Mouse (Mus musculus) MEL (cell line): ENCODE data around the gene Mok. TPM values are rescaled to one million over a fixed set of nuclear protein-coding genes. Genes with fewer than 3 reads are reported as not detected.

Source experiments
- DNase-seq: peaks from one replicate; pipeline ENCODE4 v3.0.0; 2011; ENCODE audit warnings: low read depth, low spot score
- H3K27ac ChIP-seq: 2 replicates; pipeline ENCODE4 v1.5.1; 2012; ENCODE audit warnings: low read depth, mild to moderate bottlenecking, control low read depth, low read length, moderate library complexity; ENCODE audit not compliant: control insufficient read depth
- H3K27me3 ChIP-seq, 2 experiments: fragments of 150-350 bp in 1 of 2; sonication (generic) in 1 of 2; 2 replicates each; pipeline ENCODE4 v1.6.1; 2012; ENCODE audit warnings: low read length in 2 of 2, mild to moderate bottlenecking in 2 of 2, improper control_type of control experiment in 1 of 2, moderate library complexity in 1 of 2; ENCODE audit not compliant: insufficient read depth in 2 of 2, control insufficient read depth in 1 of 2
- H3K36me3 ChIP-seq, 2 experiments: 2 replicates each; pipeline ENCODE4 v1.6.1; 2012 to 2014; ENCODE audit warnings: low read length in 2 of 2, improper control_type of control experiment in 1 of 2, inconsistent platforms in 1 of 2, mild to moderate bottlenecking in 1 of 2; ENCODE audit not compliant: insufficient read depth in 2 of 2, control insufficient read depth in 1 of 2
- H3K4me1 ChIP-seq, 2 experiments: fragments of 150-350 bp in 1 of 2; sonication (generic) in 1 of 2; 2 replicates each; pipeline ENCODE4 v1.6.1; 2012; ENCODE audit warnings: low read length in 2 of 2, improper control_type of control experiment in 1 of 2, mild to moderate bottlenecking in 1 of 2; ENCODE audit not compliant: insufficient read depth in 2 of 2, control insufficient read depth in 1 of 2
- H3K4me3 ChIP-seq, 2 experiments: fragments of 150-350 bp in 1 of 2; sonication (generic) in 1 of 2; 2 replicates each; pipeline ENCODE4 v1.5.1; 2012; ENCODE audit warnings: low read depth in 2 of 2, low read length in 2 of 2, mild to moderate bottlenecking in 2 of 2, moderate library complexity in 2 of 2, control low read depth in 1 of 2, improper control_type of control experiment in 1 of 2; ENCODE audit not compliant: control insufficient read depth in 1 of 2, insufficient read depth in 1 of 2
- H3K79me2 ChIP-seq: 2 replicates; pipeline ENCODE4 v1.6.1; 2012; ENCODE audit warnings: mild to moderate bottlenecking, low read length, moderate library complexity; ENCODE audit not compliant: control insufficient read depth, poor library complexity, insufficient read depth
- H3K9ac ChIP-seq: 2 replicates; pipeline ENCODE4 v1.6.1; 2012; ENCODE audit warnings: low read depth, mild to moderate bottlenecking, control low read depth, low read length, moderate library complexity; ENCODE audit not compliant: control insufficient read depth, poor library complexity, severe bottlenecking
- H3K9me3 ChIP-seq: fragments of 150-350 bp; sonication (generic); replicated peaks from 2 replicates; pipeline ENCODE4 v1.6.1; 2012; ENCODE audit warnings: mild to moderate bottlenecking, low read length, improper control_type of control experiment, moderate library complexity; ENCODE audit not compliant: insufficient read depth
- BHLHE40 ChIP-seq: IDR thresholded peaks from 2 replicates; pipeline ENCODE4 v1.6.1; 2012; ENCODE audit warnings: low read depth, mild to moderate bottlenecking, inconsistent platforms, low read length, improper control_type of control experiment, borderline replicate concordance
- CHD1 ChIP-seq: IDR thresholded peaks from 2 replicates; pipeline ENCODE4 v1.6.1; 2012; ENCODE audit warnings: low read depth, mild to moderate bottlenecking, inconsistent platforms, low read length, improper control_type of control experiment
- CHD2 ChIP-seq: IDR thresholded peaks from 2 replicates; pipeline ENCODE4 v1.6.1; 2011; ENCODE audit warnings: low read length, improper control_type of control experiment
- CTCF ChIP-seq, 3 experiments: IDR thresholded peaks in 2 of 3; conservative IDR thresholded peaks in 1 of 3; 2 replicates each; pipeline ENCODE4 v1.5.1; 2011 to 2012; ENCODE audit warnings: low read length in 3 of 3, low read depth in 2 of 3, mild to moderate bottlenecking in 2 of 3, improper control_type of control experiment in 1 of 3, inconsistent platforms in 1 of 3, mixed read lengths in 1 of 3, moderate library complexity in 1 of 3; ENCODE audit not compliant: control insufficient read depth in 1 of 3, insufficient read depth in 1 of 3, poor library complexity in 1 of 3, severe bottlenecking in 1 of 3
- ELF1 ChIP-seq: IDR thresholded peaks from 2 replicates; pipeline ENCODE4 v1.6.1; 2014; ENCODE audit warnings: low read depth, mild to moderate bottlenecking, inconsistent platforms, low read length, improper control_type of control experiment, moderate library complexity
- GABPA ChIP-seq: IDR thresholded peaks from 2 replicates; pipeline ENCODE4 v1.6.1; 2012; ENCODE audit warnings: low read depth, mild to moderate bottlenecking, inconsistent platforms, low read length, improper control_type of control experiment, moderate library complexity
- GATA1 ChIP-seq: IDR thresholded peaks from 2 replicates; pipeline ENCODE4 v1.6.1; 2011; ENCODE audit warnings: low read depth, low read length, improper control_type of control experiment
- JUND ChIP-seq: IDR thresholded peaks from 2 replicates; pipeline ENCODE4 v1.6.1; 2011; ENCODE audit warnings: low read depth, mild to moderate bottlenecking, improper control_type of control experiment, low read length
- MAFK ChIP-seq: IDR thresholded peaks from 2 replicates; pipeline ENCODE4 v1.6.1; 2011; ENCODE audit warnings: low read depth, mild to moderate bottlenecking, low read length, improper control_type of control experiment, borderline replicate concordance
- MEF2A ChIP-seq: IDR thresholded peaks from 2 replicates; pipeline ENCODE4 v1.6.1; 2014; ENCODE audit warnings: low read depth, mild to moderate bottlenecking, inconsistent platforms, low read length, improper control_type of control experiment; ENCODE audit not compliant: poor library complexity, insufficient replicate concordance, severe bottlenecking; ENCODE audit errors: extremely low read depth
- MXI1 ChIP-seq: IDR thresholded peaks from 2 replicates; pipeline ENCODE4 v1.6.1; 2011; ENCODE audit warnings: mild to moderate bottlenecking, low read depth, low read length, improper control_type of control experiment
- NELFE ChIP-seq: IDR thresholded peaks from 2 replicates; pipeline ENCODE4 v1.6.1; 2011; ENCODE audit warnings: low read depth, low read length, improper control_type of control experiment
- POLR2A ChIP-seq, 2 experiments: IDR thresholded peaks; 2 replicates each; pipeline ENCODE4 v1.6.1; 2011 to 2012; ENCODE audit warnings: low read length in 2 of 2, mild to moderate bottlenecking in 2 of 2, control low read depth in 1 of 2, improper control_type of control experiment in 1 of 2, low read depth in 1 of 2, moderate library complexity in 1 of 2; ENCODE audit not compliant: control insufficient read depth in 1 of 2, insufficient read depth in 1 of 2, poor library complexity in 1 of 2
- POLR2AphosphoS2 ChIP-seq: IDR thresholded peaks from 2 replicates; pipeline ENCODE4 v1.6.1; 2011; ENCODE audit warnings: low read length, improper control_type of control experiment
- POLR2AphosphoS5 ChIP-seq: IDR thresholded peaks from 2 replicates; pipeline ENCODE4 v1.6.1; 2012; ENCODE audit warnings: low read depth, borderline replicate concordance, mild to moderate bottlenecking, inconsistent platforms, low read length, moderate library complexity, mixed read lengths
- RAD21 ChIP-seq: IDR thresholded peaks from 2 replicates; pipeline ENCODE4 v1.6.1; 2011; ENCODE audit warnings: mild to moderate bottlenecking, low read depth, low read length, improper control_type of control experiment
- RCOR1 ChIP-seq: IDR thresholded peaks from 2 replicates; pipeline ENCODE4 v1.6.1; 2012; ENCODE audit warnings: low read depth, mild to moderate bottlenecking, inconsistent platforms, low read length, improper control_type of control experiment
- SIN3A ChIP-seq: IDR thresholded peaks from 2 replicates; pipeline ENCODE4 v1.6.1; 2012; ENCODE audit warnings: low read length, improper control_type of control experiment, inconsistent platforms
- TBP ChIP-seq: IDR thresholded peaks from 2 replicates; pipeline ENCODE4 v1.8.0; 2011; ENCODE audit warnings: low read depth, low read length, improper control_type of control experiment
- UBTF ChIP-seq: IDR thresholded peaks from 2 replicates; pipeline ENCODE4 v1.6.1; 2012; ENCODE audit warnings: low read depth, mild to moderate bottlenecking, inconsistent platforms, low read length, improper control_type of control experiment, moderate library complexity, borderline replicate concordance; ENCODE audit not compliant: insufficient read depth
- USF1 ChIP-seq: IDR thresholded peaks from 2 replicates; pipeline ENCODE4 v1.6.1; 2014; ENCODE audit warnings: low read depth, mild to moderate bottlenecking, inconsistent platforms, low read length, improper control_type of control experiment, moderate library complexity
- polyA plus RNA-seq, 2 experiments: library from polyadenylated mRNA; stranded (reverse) in 1 of 2; unstranded in 1 of 2; fragments of >175 nt in 1 of 2; fragments of >200 nt in 1 of 2; gene quantifications; 2 replicates each; pipeline versions ENCODE4 v1.2.1 to v1.2.4; 2012; ENCODE audit warnings: low replicate concordance in 2 of 2, low read depth in 1 of 2; ENCODE audit not compliant: insufficient read length in 2 of 2, insufficient read depth in 1 of 2, missing spikeins in 1 of 2
- total RNA-seq: library from RNA; depleted of rRNA; stranded (reverse); fragments of 300-350 nt; gene quantifications from 2 replicates; pipeline ENCODE4 v1.2.3, GENCODE M21; 2012

The Mok gene
- total and polyA plus RNA-seq, 3 experiments: 0.39 to 1.6 TPM; not detected in 1

DNA sequence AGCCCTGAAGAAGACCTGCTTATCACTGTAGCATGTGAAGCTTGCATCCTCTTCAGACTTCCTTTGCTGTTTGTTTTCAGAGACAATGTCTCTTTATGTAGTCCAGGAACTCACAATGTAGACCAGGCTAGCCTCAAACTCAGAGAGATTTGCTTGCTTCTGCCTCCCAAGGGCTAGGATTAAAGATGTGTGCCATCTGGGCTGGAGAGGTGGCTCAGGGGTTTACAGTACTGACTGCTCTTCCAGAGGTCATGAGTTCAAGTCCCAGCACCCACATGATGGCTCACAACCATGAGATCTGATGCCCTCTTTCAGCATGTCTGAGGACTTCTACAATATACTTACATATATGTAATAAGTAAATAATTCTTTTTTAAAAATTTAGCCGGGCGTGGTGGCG, 5.6 kb downstream of the Mok start:
- Histone ChIP-seq H3K9ac (no peak overlapping the region), H3K9me3 (no peaks in the 10 kb centered on the region), H3K27me3 (no peaks in the 10 kb centered on the region), H3K27ac (no peak overlapping the region), H3K36me3 (no peaks in the 10 kb centered on the region), H3K4me1 (no peaks in the 10 kb centered on the region), H3K79me2 (no peaks in the 10 kb centered on the region), H3K4me3 (no peak overlapping the region)
- DNase-seq: no peak
- TF ChIP-seq POLR2AphosphoS2: no peak
- no peak for TF ChIP-seq USF1
- TF ChIP-seq TBP: peak; percentile 83
- no peak for TF ChIP-seq MEF2A
- no peak for TF ChIP-seq POLR2A (IDR thresholded peaks at IDR 0.05; ENCODE audit: control insufficient read depth in 1 of 2, insufficient read depth in 1 of 2, low read depth in 1 of 2, low read length in 2 of 2, poor library complexity in 1 of 2)
- no peak for TF ChIP-seq CTCF (IDR thresholded peaks at IDR 0.05 in 2 of 3, conservative IDR thresholded peaks at IDR 0.05 in 1 of 3; ENCODE audit: control insufficient read depth in 1 of 3, insufficient read depth in 1 of 3, low read depth in 2 of 3, low read length in 3 of 3, poor library complexity in 1 of 3, severe bottlenecking in 1 of 3)
- TF ChIP-seq RCOR1: no peak
- no peak for TF ChIP-seq GABPA

GRCm38 (mm10) chr12:110830293-110831024, 10.3 kb downstream of the Mok start:
- H3K4me3 ChIP-seq: no peak overlapping the region
- no peak overlapping the region for H3K27ac ChIP-seq
- no peak for TF ChIP-seq MXI1
- no peak for TF ChIP-seq CHD1
- TF ChIP-seq RCOR1: no peak
- no peak for TF ChIP-seq ELF1
- no peak for TF ChIP-seq UBTF
- no peak for TF ChIP-seq CHD2
- TF ChIP-seq NELFE: no peak
- TF ChIP-seq RAD21: no peak
- no peak for DNase-seq
- H3K27me3 ChIP-seq: no peaks in the 10 kb centered on the region
- no peaks in the 10 kb centered on the region for H3K9me3 ChIP-seq
- no peaks in the 10 kb centered on the region for H3K4me1 ChIP-seq
- no peak overlapping the region for H3K9ac ChIP-seq
- no peaks in the 10 kb centered on the region for H3K79me2 ChIP-seq
- no peaks in the 10 kb centered on the region for H3K36me3 ChIP-seq

GRCm38 (mm10) chr12:110828908-110829307, 11.8 kb downstream of the Mok start:
- DNase-seq: no peak
- no peaks in the 10 kb centered on the region for H3K36me3 ChIP-seq
- no peak overlapping the region for H3K4me3 ChIP-seq
- H3K27ac ChIP-seq: no peak overlapping the region
- H3K27me3 ChIP-seq: no peaks in the 10 kb centered on the region
- no peaks in the 10 kb centered on the region for H3K9me3 ChIP-seq
- no peaks in the 10 kb centered on the region for H3K79me2 ChIP-seq
- no peaks in the 10 kb centered on the region for H3K4me1 ChIP-seq
- H3K9ac ChIP-seq: no peak overlapping the region
- TF ChIP-seq MAFK (no peak), POLR2AphosphoS5 (no peak), SIN3A (no peak), JUND (no peak), BHLHE40 (no peak), GATA1 (no peak)
- TF ChIP-seq, all 39 proteins: peak for 0
